Mouse (Mus musculus) olfactory bulb, adult 2 months (tissue): ENCODE measurements around the gene Efcab6. TPM values are rescaled to one million over a fixed set of nuclear protein-coding genes. Genes with fewer than 3 reads are reported as not detected.

Source experiments
- H3K27ac ChIP-seq: fragments of 200-500 bp; 2 replicates; pipeline ENCODE4 v1.5.1; 2012; ENCODE audit warnings: low read depth, low read length; ENCODE audit not compliant: insufficient read depth
- H3K4me1 ChIP-seq: fragments of 200-500 bp; 2 replicates; pipeline ENCODE4 v1.6.1; 2012; ENCODE audit warnings: low read length; ENCODE audit not compliant: control insufficient read depth, insufficient read depth
- H3K4me3 ChIP-seq: fragments of 200-500 bp; 2 replicates; pipeline ENCODE4 v1.5.1; 2012; ENCODE audit warnings: mild to moderate bottlenecking, low read depth, low read length, moderate library complexity; ENCODE audit not compliant: insufficient read depth
- CTCF ChIP-seq: fragments of 200-500 bp; IDR thresholded peaks from 2 replicates; pipeline ENCODE4 v1.5.1; 2012; ENCODE audit warnings: low read depth, mild to moderate bottlenecking, low read length, moderate library complexity; ENCODE audit not compliant: insufficient read depth
- POLR2A ChIP-seq: fragments of 200-500 bp; IDR thresholded peaks from 2 replicates; pipeline ENCODE4 v1.6.1; 2012; ENCODE audit warnings: mild to moderate bottlenecking, low read depth, low read length, moderate library complexity; ENCODE audit not compliant: insufficient read depth
- WGBS: fragments of 180-500 bp; shearing (Covaris S2); methylation state at CpG from one replicate; pipeline ENCODE4 v1.1.7; 2018; 5-methylcytosine and 5-hydroxymethylcytosine counted together
- polyA plus RNA-seq: library from polyadenylated mRNA; stranded (reverse); fragments of >200 nt; gene quantifications from 2 replicates; pipeline ENCODE4 v1.2.4, GENCODE M21; 2012; ENCODE audit warnings: low replicate concordance; ENCODE audit not compliant: missing spikeins, insufficient read depth, insufficient read length

Efcab6 gene
- polyA plus RNA-seq, 1 experiment = not detected

- Histone ChIP-seq H3K4me3 (no peak overlapping the region), H3K27ac (no peak overlapping the region), H3K4me1 (peaks cover 12% of the 10 kb centered on the region; the same call in 1 of the 2 replicates)
- TF ChIP-seq CTCF = no peak
- TF ChIP-seq POLR2A = no peak
- 55% methylated on average over 7 of the region's 7 CpGs for WGBS
These were observed 170.9 kb downstream of the Efcab6 start for GRCm38 (mm10) chr15:83894261-83894660.

GRCm38 (mm10) chr15:83892871-83893270 lies 172.3 kb downstream of the Efcab6 start:
- TF ChIP-seq POLR2A (no peak), CTCF (no peak)
- WGBS = 91% methylated on average over 15 of the region's 15 CpGs
- no peak overlapping the region for H3K27ac ChIP-seq
- H3K4me3 ChIP-seq = no peak overlapping the region
- H3K4me1 ChIP-seq = peaks cover 10% of the 10 kb centered on the region; the same call in 1 of the 2 replicates

- Histone ChIP-seq H3K4me1 (no peaks in the 10 kb centered on the region), H3K4me3 (no peak overlapping the region), H3K27ac (no peak overlapping the region)
- TF ChIP-seq CTCF (no peak), POLR2A (no peak)
- 80% methylated on average over 9 of the region's 9 CpGs for WGBS
These were observed 180.9 kb downstream of the Efcab6 start for GRCm38 (mm10) chr15:83884291-83884690.

- H3K4me3 ChIP-seq = no peak overlapping the region
- H3K27ac ChIP-seq = no peak overlapping the region
- H3K4me1 ChIP-seq = no peaks in the 10 kb centered on the region
- WGBS = 93% methylated on average over 8 of the region's 8 CpGs
- TF ChIP-seq POLR2A (no peak), CTCF (no peak)
These were observed 181.4 kb downstream of the Efcab6 start for GRCm38 (mm10) chr15:83883821-83884220.

- 66% methylated on average over 5 of the region's 5 CpGs for WGBS
- H3K4me1 ChIP-seq = no peaks in the 10 kb centered on the region
- H3K27ac ChIP-seq = no peak overlapping the region
- no peak overlapping the region for H3K4me3 ChIP-seq
- TF ChIP-seq CTCF (no peak), POLR2A (no peak)
These were observed 185.3 kb downstream of the Efcab6 start for GRCm38 (mm10) chr15:83879845-83880244.

- Histone ChIP-seq H3K27ac (no peak overlapping the region), H3K4me1 (no peaks in the 10 kb centered on the region), H3K4me3 (no peak overlapping the region)
- TF ChIP-seq CTCF = no peak
- TF ChIP-seq POLR2A = no peak
- 73% methylated on average over 2 of the region's 2 CpGs for WGBS
These were observed 187.3 kb downstream of the Efcab6 start for GRCm38 (mm10) chr15:83877898-83878297.

- WGBS = 65% methylated on average over 11 of the region's 11 CpGs
- Histone ChIP-seq H3K27ac (no peak overlapping the region), H3K4me1 (no peaks in the 10 kb centered on the region), H3K4me3 (no peak overlapping the region)
- TF ChIP-seq CTCF (no peak), POLR2A (no peak)
These were observed 187.9 kb downstream of the Efcab6 start for GRCm38 (mm10) chr15:83877155-83877866.

GRCm38 (mm10) chr15:83870936-83871335 lies 194.2 kb downstream of the Efcab6 start:
- WGBS = 45% methylated on average over 17 of the region's 17 CpGs
- H3K27ac ChIP-seq = no peak overlapping the region
- H3K4me1 ChIP-seq = peaks cover 3% of the 10 kb centered on the region; the same call in 1 of the 2 replicates
- TF ChIP-seq POLR2A (no peak), CTCF (no peak)
- H3K4me3 ChIP-seq = no peak overlapping the region

- H3K27ac ChIP-seq = no peak overlapping the region
- no peak overlapping the region for H3K4me3 ChIP-seq
- H3K4me1 ChIP-seq = peaks cover 3% of the 10 kb centered on the region; the same call in 1 of the 2 replicates
- WGBS = 95% methylated on average over 5 of the region's 5 CpGs
- no peak for TF ChIP-seq POLR2A
- TF ChIP-seq CTCF = no peak
These were observed 199.6 kb downstream of the Efcab6 start for GRCm38 (mm10) chr15:83865626-83866025.

GRCm38 (mm10) chr15:83857129-83857528 lies 208.1 kb downstream of the Efcab6 start:
- WGBS = 31% methylated on average over 8 of the region's 8 CpGs
- peak; percentile 77 for TF ChIP-seq CTCF
- no peak for TF ChIP-seq POLR2A
- peaks cover 6% of the 10 kb centered on the region; the same call in 1 of the 2 replicates for H3K4me1 ChIP-seq
- no peak overlapping the region for H3K27ac ChIP-seq
- no peak overlapping the region for H3K4me3 ChIP-seq
